Mouse (Mus musculus): ENCODE measurements around the gene 9130230L23Rik.

- TF ChIP-seq EP300 (IDR thresholded peaks at IDR 0.05) (no peak), CTCF (IDR thresholded peaks at IDR 0.05) (no peak)
These were observed 35.7 kb upstream of the 9130230L23Rik start for GRCm38 (mm10) chr5:66039813-66040212.
